Mouse (Mus musculus) megakaryocyte, embryonic 14.5 days (primary cell): Measurements from ENCODE around the gene Kmt2b.

Experiments
- FLI1 ChIP-seq: IDR thresholded peaks from 2 replicates; pipeline ENCODE4 v1.6.1; 2012; ENCODE audit warnings: low read length, inconsistent platforms, mixed read lengths
- GATA1 ChIP-seq: IDR thresholded peaks from 3 replicates; pipeline ENCODE4 v1.6.1; 2012; ENCODE audit warnings: mixed read lengths, low read length, inconsistent platforms, borderline replicate concordance

GRCm38 (mm10) chr7:30633762-30634412, 45.4 kb upstream of the Kmt2b start:
- no peak for TF ChIP-seq GATA1
- no peak for TF ChIP-seq FLI1
